Mouse (Mus musculus) cerebellum, postnatal 14 days (tissue): ENCODE measurements around the gene Cyp4f17.
"Not testable (repeated sequence)": the region's sequence is repeated elsewhere in the genome, so short reads cannot be mapped to it uniquely, and the experiment has no call there.

ENCODE experiments used
- DNase-seq, 2 experiments: peaks; one replicate each; pipeline ENCODE4 v3.0.0; 2021; ENCODE audit warnings: mixed read lengths in 2 of 2

Cyp4f17 gene

GRCm38 (mm10) chr17:32527748-32528147, 21.9 kb downstream of the Cyp4f17 start:
- no peak for DNase-seq

GRCm38 (mm10) chr17:32528408-32529337, 22.8 kb downstream of the Cyp4f17 start:
- DNase-seq: peak; percentile 96 to 97

GRCm38 (mm10) chr17:32532356-32532755, 26.5 kb downstream of the Cyp4f17 start:
- DNase-seq: not testable (repeated sequence)

- no peak for DNase-seq
Measured at GRCm38 (mm10) chr17:32534068-32534467, 28.2 kb downstream of the Cyp4f17 start.

GRCm38 (mm10) chr17:32536051-32536866, 30.4 kb downstream of the Cyp4f17 start, which contains the start of gene Cyp4f16:
Gene Cyp4f16, plus strand, starts transcription at chr17:32536558.
- peak; percentile 93 to 96 for DNase-seq

- DNase-seq: peak; percentile 40 to 53
Measured at GRCm38 (mm10) chr17:32536867-32537250, 31.0 kb downstream of the Cyp4f17 start.

- not testable (repeated sequence) for DNase-seq
Measured at GRCm38 (mm10) chr17:32544792-32545191, 38.9 kb downstream of the Cyp4f17 start.

- not testable (repeated sequence) for DNase-seq
Measured at GRCm38 (mm10) chr17:32550377-32550776, 44.5 kb downstream of the Cyp4f17 start.

- peak; percentile 93 to 95 for DNase-seq
Measured at GRCm38 (mm10) chr17:32550900-32551770, 45.3 kb downstream of the Cyp4f17 start.

GRCm38 (mm10) chr17:32553016-32553415, 47.2 kb downstream of the Cyp4f17 start:
- not testable (repeated sequence) for DNase-seq

- DNase-seq: not testable (repeated sequence)
Measured at GRCm38 (mm10) chr17:32554368-32554767, 48.5 kb downstream of the Cyp4f17 start.

- not testable (repeated sequence) for DNase-seq
Measured at GRCm38 (mm10) chr17:32563301-32563700, 57.5 kb downstream of the Cyp4f17 start.

GRCm38 (mm10) chr17:32573286-32573685, 67.4 kb downstream of the Cyp4f17 start:
- not testable (repeated sequence) for DNase-seq

- no peak for DNase-seq
Measured at GRCm38 (mm10) chr17:32577496-32578186, 71.8 kb downstream of the Cyp4f17 start.
